Mouse (Mus musculus) common myeloid progenitor, adult 5-6 weeks (primary cell): Measurements from ENCODE around the gene Cfap157. TPM values are rescaled to one million over a fixed set of nuclear protein-coding genes. Genes with fewer than 3 reads are reported as not detected.

Experiments
- total RNA-seq: library from RNA; stranded (forward); fragments of 200-1000, 187-1606 nt; gene quantifications from 2 replicates; pipeline ENCODE4 v1.2.3, GENCODE M21; 2017

Cfap157 gene
- total RNA-seq, 1 experiment from 2014 or later = not detected

Other genes starting within 250 kb of the Cfap157 start
- gene Fam102a, start 249.1 kb downstream of the Cfap157 start, total RNA-seq = 3.6 and 3.9 TPM in 2 replicates
- gene Dpm2, start 213.6 kb downstream of the Cfap157 start, total RNA-seq = 37.1 and 40.5 TPM in 2 replicates
- not detected in 2 replicates for gene Pip5kl1, start 209.6 kb downstream of the Cfap157 start, total RNA-seq
- gene 9430097D07Rik, start 208.7 kb downstream of the Cfap157 start, total RNA-seq = not detected in 2 replicates
- 25.7 and 28.8 TPM in 2 replicates for gene St6galnac4, start 197.3 kb downstream of the Cfap157 start, total RNA-seq
- gene St6galnac6, start 184.7 kb downstream of the Cfap157 start, total RNA-seq = 12.7 and 22.9 TPM in 2 replicates
- gene Ak1, start 162.7 kb downstream of the Cfap157 start, total RNA-seq = 3.5 TPM in 2 replicates
- gene Eng, start 137.8 kb downstream of the Cfap157 start, total RNA-seq = 17.8 and 24.0 TPM in 2 replicates
- gene Fpgs, start 80.3 kb downstream of the Cfap157 start, total RNA-seq = 27.2 and 39.8 TPM in 2 replicates
- 48.2 and 61.3 TPM in 2 replicates for gene Cdk9, start 71.4 kb downstream of the Cfap157 start, total RNA-seq
- gene Sh2d3c, start 63.4 kb downstream of the Cfap157 start, total RNA-seq = 13.7 and 19.3 TPM in 2 replicates
- not detected in 2 replicates for gene 6330409D20Rik, start 43.4 kb downstream of the Cfap157 start, total RNA-seq
- gene Tor2a, start 27.2 kb downstream of the Cfap157 start, total RNA-seq = 19.2 and 19.9 TPM in 2 replicates
- not detected in 2 replicates for gene Ttc16, start 8.8 kb downstream of the Cfap157 start, total RNA-seq
- 1.3 and 4.0 TPM in 2 replicates for gene Ptrh1, start 8.6 kb downstream of the Cfap157 start, total RNA-seq
- gene Stxbp1, start 62.8 kb upstream of the Cfap157 start, total RNA-seq = 7.4 and 9.1 TPM in 2 replicates
- gene Fam129b, start 91.7 kb upstream of the Cfap157 start, total RNA-seq = 13.1 TPM in 2 replicates
- gene Rpl12, start 177.1 kb upstream of the Cfap157 start, total RNA-seq = 2,360 and 2,455 TPM in 2 replicates
- 4.0 and 6.2 TPM in 2 replicates for gene Lrsam1, start 177.2 kb upstream of the Cfap157 start, total RNA-seq
- gene Slc2a8, start 197.7 kb upstream of the Cfap157 start, total RNA-seq = 1.6 and 3.0 TPM in 2 replicates